ENCODE assay signal across 21 mouse cellular contexts in genomic region chr10:8216946-8217345, GRCm38 (mm10).
DNase-seq lines count a peak whose midpoint lies in the region; ATAC-seq and TF ChIP-seq lines count a peak whose summit lies in the region.
"Had no signal": no experiment of that assay in that cellular context is flagged by ENCODE, and none has a peak within 500 bp of the region (broad histone marks: within the 10 kb centered on the region; RNA-seq: fewer than 3 reads in every experiment).

No protein-coding gene starts in this region.

- 22% methylated on average over 8 of the region's 8 CpGs for WGBS in heart, embryonic 10.5 days
- WGBS in heart, embryonic 11.5 days (ENCODE audit: insufficient replicate concordance): 18% methylated on average over 8 of the region's 8 CpGs
- WGBS in heart, embryonic 14.5 days: 16% methylated on average over 8 of the region's 8 CpGs
- 21% methylated on average over 8 of the region's 8 CpGs for WGBS in lung, embryonic 16.5 days
- WGBS in lung, postnatal 0 days: 23% methylated on average over 8 of the region's 8 CpGs

- no peak for DNase-seq in heart, embryonic 10.5 days (ENCODE audit: low spot score)
- DNase-seq in heart, postnatal 14 days: no peak
- no peak for DNase-seq in lung, postnatal 0 days (ENCODE audit: low spot score)
- DNase-seq: adrenal gland, adult 2 months; adrenal gland, postnatal 14 days; cerebellum, adult 11 months; cerebellum, adult 2 months; cerebellum, adult 9-11 months; cerebellum, postnatal 25 days; gastrocnemius, postnatal 10 days; gastrocnemius, postnatal 36 days had no signal

- no peak overlapping the region for H3K9ac ChIP-seq in heart, embryonic 11.5 days (ENCODE audit: low read depth, low read length)
- H3K9ac ChIP-seq in heart, embryonic 14.5 days (ENCODE audit: low read length): no peak overlapping the region
- H3K9ac ChIP-seq in lung, embryonic 16.5 days (ENCODE audit: low read length): no peak overlapping the region
- no peak overlapping the region for H3K9ac ChIP-seq in lung, postnatal 0 days (replicated peaks; ENCODE audit: low read depth)
- H3K9ac ChIP-seq: forebrain, embryonic 13.5 days; hindbrain, embryonic 12.5 days; hindbrain, embryonic 15.5 days had no signal

- no peaks in the 10 kb centered on the region for H3K27me3 ChIP-seq in heart, embryonic 10.5 days (ENCODE audit: insufficient read depth, poor library complexity, severe bottlenecking)
- no peaks in the 10 kb centered on the region for H3K27me3 ChIP-seq in heart, embryonic 11.5 days (ENCODE audit: control insufficient read depth, insufficient read depth, low read length)
- no peaks in the 10 kb centered on the region for H3K27me3 ChIP-seq in heart, embryonic 14.5 days (ENCODE audit: control insufficient read depth, insufficient read depth, low read length)
- no peaks in the 10 kb centered on the region for H3K27me3 ChIP-seq in lung, embryonic 16.5 days (ENCODE audit: control insufficient read depth, insufficient read depth, low read depth, low read length)
- no peaks in the 10 kb centered on the region for H3K27me3 ChIP-seq in lung, postnatal 0 days (replicated peaks; ENCODE audit: insufficient read depth, low read length)
- H3K27me3 ChIP-seq: forebrain, embryonic 13.5 days; hindbrain, embryonic 12.5 days; hindbrain, embryonic 15.5 days had no signal

- H3K4me1 ChIP-seq in heart, embryonic 10.5 days: peaks cover 22% of the 10 kb centered on the region
- H3K4me1 ChIP-seq in heart, embryonic 11.5 days (ENCODE audit: control insufficient read depth, insufficient read depth, low read length): peaks cover 14% of the 10 kb centered on the region
- H3K4me1 ChIP-seq in heart, embryonic 14.5 days (ENCODE audit: control insufficient read depth in 2 of 2, insufficient read depth in 2 of 2, low read length in 2 of 2): peaks cover 9 to 17% of the 10 kb centered on the region in 2 experiments
- H3K4me1 ChIP-seq in lung, embryonic 16.5 days (replicated peaks; ENCODE audit: control insufficient read depth, insufficient read depth, low read length): peaks cover 21% of the 10 kb centered on the region
- peaks cover 5% of the 10 kb centered on the region; the same call in 1 of the 2 replicates for H3K4me1 ChIP-seq in lung, postnatal 0 days (ENCODE audit: insufficient read depth, low read depth, low read length)
- H3K4me1 ChIP-seq: forebrain, embryonic 13.5 days had no signal

- H3K4me2 ChIP-seq in heart, embryonic 11.5 days: no peak overlapping the region
- H3K4me2 ChIP-seq in heart, embryonic 14.5 days (ENCODE audit: low read length): 0 out of 2 replicates have a peak overlapping the region, but pooled peaks have one; percentile 11
- H3K4me2 ChIP-seq in lung, embryonic 16.5 days (ENCODE audit: low read depth, low read length): no peak overlapping the region
- no peak overlapping the region for H3K4me2 ChIP-seq in lung, postnatal 0 days (replicated peaks; ENCODE audit: low read depth, low read length)
- H3K4me2 ChIP-seq: forebrain, embryonic 13.5 days; hindbrain, embryonic 12.5 days; hindbrain, embryonic 15.5 days had no signal

- H3K27ac ChIP-seq in heart, embryonic 10.5 days: peak overlapping the region; percentile 9; the same call in 1 of the 2 replicates
- no peak overlapping the region for H3K27ac ChIP-seq in heart, embryonic 11.5 days (ENCODE audit: low read depth, low read length)
- no peak overlapping the region for H3K27ac ChIP-seq in heart, embryonic 14.5 days (replicated peaks in 1 of 2; ENCODE audit: control insufficient read depth in 1 of 2, insufficient read depth in 1 of 2, low read depth in 2 of 2, low read length in 2 of 2)
- H3K27ac ChIP-seq in lung, embryonic 16.5 days (ENCODE audit: low read length): no peak overlapping the region
- H3K27ac ChIP-seq in lung, postnatal 0 days (ENCODE audit: low read length): no peak overlapping the region
- H3K27ac ChIP-seq: forebrain, embryonic 10.5 days; forebrain, embryonic 13.5 days; hindbrain, embryonic 12.5 days; hindbrain, embryonic 15.5 days had no signal

- ATAC-seq in heart, embryonic 11.5 days (replicated peaks; ENCODE audit: insufficient number of reproducible peaks, low FRiP score, low TSS enrichment): no peak
- no peak for ATAC-seq in heart, embryonic 14.5 days (ENCODE audit: insufficient number of reproducible peaks, insufficient read depth, low FRiP score, low read depth)
- peak; percentile 68 for ATAC-seq in lung, embryonic 16.5 days (ENCODE audit: low read depth)
- no peak for ATAC-seq in lung, postnatal 0 days
- ATAC-seq: CD4-positive, CD25-positive, alpha-beta regulatory T cell, adult 4 months; forebrain, embryonic 13.5 days; forebrain, embryonic 16.5 days; intestine, postnatal 0 days had no signal

- no peak for TF ChIP-seq EP300 in lung, postnatal 0 days (IDR thresholded peaks at IDR 0.05)

- intact Hi-C loops in heart, postnatal 14 days (cut with DNase I): no loop called here

- no peaks in the 10 kb centered on the region for H3K9me3 ChIP-seq in heart, embryonic 10.5 days
- H3K9me3 ChIP-seq in heart, embryonic 11.5 days (replicated peaks; ENCODE audit: control insufficient read depth, low read length): no peaks in the 10 kb centered on the region
- no peaks in the 10 kb centered on the region for H3K9me3 ChIP-seq in heart, embryonic 14.5 days (ENCODE audit: control insufficient read depth, low read length)
- no peaks in the 10 kb centered on the region for H3K9me3 ChIP-seq in lung, embryonic 16.5 days (ENCODE audit: control insufficient read depth, low read length)
- no peaks in the 10 kb centered on the region for H3K9me3 ChIP-seq in lung, postnatal 0 days (ENCODE audit: low read length)
- H3K9me3 ChIP-seq: forebrain, embryonic 10.5 days; forebrain, embryonic 13.5 days; hindbrain, embryonic 12.5 days; hindbrain, embryonic 15.5 days had no signal

- no peak overlapping the region for H3K4me3 ChIP-seq in heart, embryonic 10.5 days
- no peak overlapping the region for H3K4me3 ChIP-seq in heart, embryonic 11.5 days (ENCODE audit: low read depth, low read length)
- H3K4me3 ChIP-seq in heart, embryonic 14.5 days (ENCODE audit: control insufficient read depth in 1 of 2, insufficient read depth in 1 of 2, low read depth in 1 of 2, low read length in 2 of 2): no peak overlapping the region
- no peak overlapping the region for H3K4me3 ChIP-seq in lung, embryonic 16.5 days (ENCODE audit: low read length)
- no peak overlapping the region for H3K4me3 ChIP-seq in lung, postnatal 0 days (ENCODE audit: low read depth, low read length)
- H3K4me3 ChIP-seq: forebrain, embryonic 10.5 days; forebrain, embryonic 13.5 days; hindbrain, embryonic 12.5 days; hindbrain, embryonic 15.5 days had no signal

- no peaks in the 10 kb centered on the region for H3K36me3 ChIP-seq in heart, embryonic 10.5 days
- no peaks in the 10 kb centered on the region for H3K36me3 ChIP-seq in heart, embryonic 11.5 days (ENCODE audit: control insufficient read depth, insufficient read depth, low read length)
- no peaks in the 10 kb centered on the region for H3K36me3 ChIP-seq in heart, embryonic 14.5 days (ENCODE audit: control insufficient read depth, insufficient read depth, low read length)
- no peaks in the 10 kb centered on the region for H3K36me3 ChIP-seq in lung, embryonic 16.5 days (ENCODE audit: control insufficient read depth, insufficient read depth, low read length)
- H3K36me3 ChIP-seq in lung, postnatal 0 days (ENCODE audit: insufficient read depth, low read length): no peaks in the 10 kb centered on the region
- H3K36me3 ChIP-seq: forebrain, embryonic 10.5 days; hindbrain, embryonic 12.5 days; hindbrain, embryonic 15.5 days had no signal

- TF ChIP-seq CTCF in lung, postnatal 0 days (IDR thresholded peaks at IDR 0.05): no peak
